Mouse (Mus musculus) adrenal gland, postnatal 36 days (tissue): ENCODE data around the gene Ldlrad1. TPM values are rescaled to one million over a fixed set of nuclear protein-coding genes. Genes with fewer than 3 reads are reported as not detected.

Experiments used
- DNase-seq, 2 experiments: peaks; one replicate each; pipeline ENCODE4 v3.0.0; 2021; ENCODE audit warnings: mixed read lengths in 1 of 2
- total RNA-seq, 2 experiments: library from RNA; stranded (reverse); gene quantifications; 2 replicates each; pipeline ENCODE4 v1.2.3; 2021

Ldlrad1 gene
- total RNA-seq, 2 experiments from 2014 or later = not detected

DNA sequence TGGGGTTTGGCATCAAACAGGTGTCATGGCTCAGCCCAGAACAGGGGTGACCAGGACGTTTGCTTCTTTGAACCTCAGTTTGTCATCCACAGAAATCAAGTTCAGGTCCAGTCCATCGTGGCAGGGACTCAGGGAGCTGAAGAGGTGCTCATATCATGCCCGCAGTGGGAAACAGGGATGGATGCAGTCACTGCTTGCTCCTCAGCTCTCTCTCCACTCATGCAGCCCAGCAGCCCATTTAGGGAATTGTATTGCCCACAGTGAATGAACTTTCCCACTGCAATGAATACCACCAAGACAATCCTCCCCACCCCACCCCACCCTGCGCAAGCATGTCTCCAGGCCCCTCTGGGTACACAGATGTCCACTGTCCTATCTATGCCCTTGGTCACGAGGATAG lies 3.0 kb downstream of the Ldlrad1 start:
- DNase-seq = no peak

DNA sequence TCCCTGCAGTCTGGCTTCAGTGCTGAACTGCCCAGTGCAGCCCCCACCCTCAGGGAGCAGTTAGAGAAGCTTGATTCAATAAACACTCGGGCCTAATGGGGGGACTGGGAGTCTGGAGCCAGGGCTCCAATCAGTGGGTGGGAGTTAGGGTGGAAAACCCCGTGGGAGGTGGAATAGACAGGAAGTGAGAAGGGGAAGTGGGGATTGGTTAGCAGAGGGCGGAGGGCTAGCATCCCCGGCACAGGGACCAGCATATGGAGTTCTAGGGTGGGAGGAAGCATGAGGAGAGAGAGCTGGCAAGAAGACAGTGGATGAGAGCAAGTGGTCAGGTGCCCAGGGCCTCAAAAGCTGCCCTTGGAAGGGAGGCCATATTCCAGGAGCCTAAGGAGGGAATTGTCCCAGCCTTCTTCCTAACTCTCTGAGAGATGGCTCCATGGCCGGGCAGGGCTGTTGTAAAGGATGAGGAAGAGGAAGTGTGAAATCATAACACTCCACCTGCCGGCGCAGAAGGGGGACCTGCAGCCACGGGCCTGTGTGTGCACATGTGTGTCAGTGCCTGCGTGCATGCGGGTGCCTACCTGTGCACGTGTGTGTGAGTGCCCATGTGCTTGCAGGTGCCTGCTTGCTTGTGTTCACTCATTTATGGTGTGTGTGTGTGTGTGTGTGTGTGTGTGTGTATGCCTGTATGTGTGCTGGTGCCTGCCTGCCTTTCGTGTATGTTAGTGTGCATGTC lies 4.5 kb downstream of the Ldlrad1 start:
- DNase-seq = no peak

- DNase-seq = peak; percentile 39 to 56
Observed at GRCm38 (mm10) chr4:107217574-107217973, 8.6 kb downstream of the Ldlrad1 start.

DNA sequence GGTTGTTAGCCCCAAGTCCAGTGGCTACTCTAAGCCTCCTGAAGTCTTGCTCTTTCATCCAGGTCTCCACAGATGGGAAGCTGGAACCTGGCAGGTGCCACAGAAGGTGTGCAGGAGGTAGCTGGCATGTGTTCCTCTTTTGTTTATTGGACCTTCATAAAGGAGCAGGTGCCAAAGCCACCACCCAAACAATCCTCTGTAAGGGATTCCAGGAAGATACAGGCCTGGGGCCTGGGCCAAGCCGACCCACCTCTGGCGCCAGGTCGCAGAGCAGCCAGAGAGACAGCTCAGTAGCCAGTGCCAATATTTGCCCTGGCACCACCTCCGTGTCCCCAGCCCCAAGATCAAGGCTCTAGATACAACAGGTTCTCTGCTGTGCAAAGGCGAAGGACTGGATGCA lies 12.5 kb downstream of the Ldlrad1 start:
- DNase-seq = peak in 1 of 2 experiments; percentile 14

- DNase-seq = peak; percentile 25 to 53
Observed at GRCm38 (mm10) chr4:107223225-107224204, 14.5 kb downstream of the Ldlrad1 start.

GRCm38 (mm10) chr4:107226313-107226712 lies 17.3 kb downstream of the Ldlrad1 start:
- DNase-seq = no peak

DNA sequence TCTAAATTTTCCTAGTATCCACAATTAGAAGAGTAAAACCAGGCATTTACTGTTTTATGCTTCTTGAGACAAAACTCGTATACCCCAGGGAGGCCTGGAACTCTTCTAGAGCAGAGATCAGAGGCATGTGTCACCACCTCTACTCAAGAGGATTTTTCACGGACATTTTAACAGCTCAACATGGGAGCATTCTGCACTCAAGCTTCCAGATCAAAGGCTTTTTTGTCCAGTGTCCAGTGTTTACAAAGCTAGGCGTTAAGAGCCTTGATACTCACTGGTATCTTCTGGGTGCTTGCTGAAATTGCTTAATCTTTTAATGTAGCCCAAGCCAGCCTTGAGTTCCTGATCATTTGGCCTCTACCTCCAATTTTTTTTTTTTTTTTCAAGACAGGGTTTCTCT lies 23.2 kb downstream of the Ldlrad1 start:
- DNase-seq = no peak

DNA sequence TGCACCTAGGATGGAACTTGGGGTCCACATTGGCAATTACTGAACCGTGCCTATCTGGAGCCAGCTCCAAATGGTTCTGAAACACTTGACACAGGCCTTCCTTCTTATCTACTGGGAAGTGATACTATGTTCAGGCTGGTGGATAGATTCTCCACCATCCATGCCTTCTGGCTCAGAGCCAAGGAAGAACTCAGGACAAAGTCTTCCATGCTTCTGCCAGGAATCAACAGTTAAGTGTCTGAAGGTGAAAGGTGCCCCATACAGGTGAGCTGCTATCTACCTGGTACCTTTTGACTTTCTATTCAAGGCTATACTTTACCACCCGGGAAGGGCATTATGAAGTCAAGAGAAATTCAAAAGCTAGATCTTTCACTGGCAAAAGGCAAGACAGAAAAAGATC lies 29.3 kb downstream of the Ldlrad1 start:
- no peak for DNase-seq

- DNase-seq = no peak
Observed at GRCm38 (mm10) chr4:107240196-107240595, 31.2 kb downstream of the Ldlrad1 start.

DNA sequence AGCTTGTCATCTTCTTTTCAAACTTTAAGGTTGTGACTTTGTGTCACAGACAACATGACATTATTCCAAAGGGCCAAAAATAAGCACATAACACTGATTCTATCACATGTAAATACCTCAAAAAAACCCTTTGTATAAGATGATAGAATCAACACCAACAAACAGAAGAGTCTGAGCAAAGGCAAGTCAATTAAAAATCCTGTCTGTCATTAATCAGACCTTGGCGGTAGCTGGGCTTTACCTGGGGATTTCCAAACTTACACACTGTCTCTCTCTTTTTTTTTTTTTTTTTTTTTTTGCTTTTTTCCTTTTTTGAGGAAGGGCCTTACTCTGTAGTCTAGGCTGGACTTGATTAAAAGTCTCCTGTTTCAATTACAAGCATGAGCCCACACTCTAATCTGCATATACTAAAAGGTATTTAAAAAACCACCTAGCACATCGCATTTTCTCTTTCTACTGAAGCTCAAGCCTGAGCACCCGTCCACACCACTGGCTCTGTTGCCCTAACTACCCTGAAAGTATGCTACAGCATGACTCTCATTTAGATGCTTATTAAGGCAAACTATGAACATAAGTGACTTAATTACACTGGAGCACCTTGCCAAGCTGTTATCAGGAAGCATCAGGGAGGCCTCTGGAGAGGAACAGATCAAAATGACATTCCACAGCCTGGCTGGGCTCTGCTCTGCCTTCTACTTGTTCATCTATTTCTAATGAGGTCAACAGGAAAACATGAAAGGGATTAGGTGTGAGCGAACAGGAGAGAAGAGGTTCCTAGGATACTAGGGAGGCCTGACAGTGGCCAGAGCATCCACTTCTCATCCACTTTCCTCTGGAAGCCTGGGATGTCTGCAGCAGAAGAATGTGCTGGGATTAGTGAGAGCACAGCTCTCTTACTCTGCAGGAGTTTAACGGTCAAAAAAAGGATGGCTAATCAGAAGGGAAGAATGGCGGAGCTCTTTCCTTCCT lies 34.7 kb downstream of the Ldlrad1 start:
- no peak for DNase-seq

- DNase-seq = no peak
Observed at GRCm38 (mm10) chr4:107245368-107245767, 36.4 kb downstream of the Ldlrad1 start.

DNA sequence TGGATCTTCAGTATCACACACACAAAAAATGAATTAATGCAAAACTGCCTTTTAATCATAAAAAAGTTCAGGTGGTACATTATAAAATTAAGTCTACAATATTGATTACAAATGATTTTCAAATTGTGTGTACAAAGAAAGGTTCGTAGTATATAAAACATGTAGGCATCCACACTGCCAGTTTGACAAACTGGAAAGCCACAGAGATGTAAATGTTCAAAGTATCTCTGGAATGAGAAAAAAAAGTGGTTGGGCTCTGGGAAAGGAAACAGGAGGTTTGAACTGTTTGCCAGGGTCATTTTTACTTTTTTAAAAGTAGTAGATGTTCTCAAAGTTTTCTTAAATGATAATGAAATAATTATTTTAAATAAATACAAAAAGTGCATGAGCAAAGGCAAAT lies 37.1 kb downstream of the Ldlrad1 start:
- no peak for DNase-seq

DNA sequence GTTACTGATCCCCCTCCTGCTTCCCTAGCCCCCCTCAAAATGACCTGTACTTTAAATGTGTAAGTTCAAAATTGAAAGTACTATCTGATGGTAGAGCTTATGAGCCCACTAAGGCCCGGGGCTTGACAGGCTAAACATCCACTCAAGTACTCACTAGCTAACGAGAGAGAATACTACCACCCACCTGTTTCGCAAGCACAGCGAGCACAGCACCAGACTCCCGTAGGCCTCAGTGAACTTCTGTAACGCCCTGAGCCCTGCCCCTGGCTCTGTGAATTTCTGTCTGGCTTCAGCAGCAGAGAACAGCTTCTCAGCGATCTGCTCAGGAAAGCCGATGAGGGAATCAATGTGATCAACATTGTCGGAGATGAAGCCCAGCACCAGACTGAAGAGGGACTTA lies 38.1 kb downstream of the Ldlrad1 start:
- no peak for DNase-seq

DNA sequence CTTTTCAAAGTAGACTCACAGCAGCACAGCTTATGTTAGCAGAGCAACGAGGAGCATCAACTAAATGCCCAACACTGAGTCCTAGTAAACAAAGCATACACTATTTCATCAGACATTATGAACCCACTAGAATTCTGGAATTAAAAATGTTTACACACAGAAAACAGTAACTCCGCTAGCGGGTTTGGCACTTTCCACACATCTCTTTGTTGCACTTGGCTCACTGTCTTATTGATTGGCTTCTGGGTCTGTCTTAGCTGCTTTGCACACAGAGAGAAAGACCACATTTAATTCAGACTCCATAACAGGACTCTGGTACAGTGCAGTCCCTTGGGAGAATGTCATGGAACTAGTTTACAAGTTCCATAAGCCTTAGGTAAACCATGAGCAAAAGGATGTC lies 39.1 kb downstream of the Ldlrad1 start:
- DNase-seq = no peak

- no peak for DNase-seq
Observed at GRCm38 (mm10) chr4:107249471-107249870, 40.5 kb downstream of the Ldlrad1 start.

DNA sequence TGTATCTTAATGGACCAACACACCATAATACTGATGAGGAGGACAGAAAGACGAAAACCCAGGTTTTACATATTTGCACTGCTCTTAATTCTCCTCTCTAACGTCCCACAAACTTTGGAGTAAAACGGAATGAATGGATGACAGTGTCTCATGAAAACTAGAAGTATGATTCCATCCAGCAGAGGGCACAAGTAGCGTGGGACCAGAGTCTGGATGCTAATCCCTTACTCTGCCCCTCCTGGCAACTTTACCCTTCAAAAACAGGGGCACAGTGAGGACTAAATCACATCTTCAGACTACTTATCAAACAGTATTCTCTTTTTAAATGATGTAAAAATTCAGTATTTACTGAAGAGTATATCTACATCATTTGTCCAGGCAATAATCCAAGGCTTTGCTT lies 41.5 kb downstream of the Ldlrad1 start:
- DNase-seq = peak; percentile 26 to 53

DNA sequence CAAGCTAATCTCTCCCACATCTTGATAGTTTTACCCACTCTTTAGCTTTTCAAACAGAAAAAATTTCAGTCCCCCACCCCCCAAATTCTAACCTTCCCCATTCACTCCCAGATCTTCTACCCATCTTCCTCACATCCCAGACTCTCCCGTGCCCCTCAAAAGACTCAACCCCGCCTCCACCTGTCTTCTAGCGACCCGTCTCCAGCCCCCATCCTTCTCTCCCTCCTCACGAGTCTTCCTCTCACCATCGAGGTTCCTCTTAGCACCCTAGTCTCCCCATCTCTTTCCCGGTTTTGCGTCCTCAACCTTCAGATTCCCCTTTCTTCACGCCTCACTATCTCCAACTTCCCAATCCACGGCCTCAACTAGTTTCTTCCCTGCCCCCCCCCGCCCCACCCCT lies 43.5 kb downstream of the Ldlrad1 start:
- DNase-seq = no peak

DNA sequence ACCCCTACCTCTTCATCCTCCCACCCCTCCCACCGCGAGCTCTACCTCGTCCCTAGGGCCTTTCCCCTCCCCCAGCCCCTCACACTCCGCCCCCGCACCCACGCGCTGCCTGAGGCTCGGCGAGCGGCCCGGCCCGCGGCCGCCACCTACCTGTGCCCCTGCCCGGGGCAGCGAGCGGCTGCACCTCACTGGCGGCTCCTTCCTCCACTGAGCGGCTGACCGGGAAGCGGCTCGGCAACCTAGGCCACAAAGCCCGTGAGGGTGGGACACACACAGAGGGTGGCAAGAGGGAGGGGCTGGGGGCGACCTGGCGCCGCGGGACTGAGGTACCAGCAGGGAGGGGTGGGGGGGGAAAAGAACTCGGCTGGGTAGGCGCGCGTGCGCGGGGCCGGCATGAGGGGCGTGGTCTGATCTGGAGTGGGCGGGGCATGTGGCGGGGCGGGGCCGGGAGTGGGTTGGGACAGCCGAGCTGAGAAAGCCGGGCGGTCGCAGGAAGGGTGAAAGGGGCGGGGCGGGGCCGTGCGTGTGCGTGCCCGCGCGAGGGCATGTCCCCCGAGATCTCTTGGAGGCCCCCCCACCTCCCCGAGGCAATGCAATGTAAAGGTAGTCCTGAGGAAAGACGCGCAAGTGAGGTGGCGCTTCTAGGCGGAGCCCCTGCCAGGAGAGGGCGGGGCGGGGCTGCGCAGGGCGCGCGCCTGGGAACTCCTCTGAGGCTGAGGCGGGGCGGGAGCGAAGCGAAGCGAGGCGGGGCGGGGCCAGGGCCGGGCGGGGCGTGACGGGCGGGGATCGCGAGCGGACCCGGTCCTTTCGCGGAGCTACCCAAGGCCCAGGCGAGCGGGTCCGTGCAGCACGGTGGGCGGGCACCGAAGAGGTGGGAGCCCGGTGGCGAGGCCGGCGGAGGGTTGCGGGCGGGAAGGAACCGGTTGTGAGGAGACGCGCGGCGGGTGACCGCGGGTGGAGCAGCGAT lies 44.4 kb downstream of the Ldlrad1 start, which contains the start of the genes Lrrc42 and Hspb11:
Gene Lrrc42 (minus strand): TSS at position 408 of the 967 bp plus-strand sequence.
Gene Hspb11 (plus strand): TSS at position 469 of the 967 bp plus-strand sequence.
- peak; percentile 96 to 97 for DNase-seq

GRCm38 (mm10) chr4:107254414-107254813 lies 45.4 kb downstream of the Ldlrad1 start:
- no peak for DNase-seq

GRCm38 (mm10) chr4:107260001-107260400 lies 51.0 kb downstream of the Ldlrad1 start:
- no peak for DNase-seq
